Mouse (Mus musculus): ENCODE measurements around the gene D430019H16Rik.

D430019H16Rik gene

DNA sequence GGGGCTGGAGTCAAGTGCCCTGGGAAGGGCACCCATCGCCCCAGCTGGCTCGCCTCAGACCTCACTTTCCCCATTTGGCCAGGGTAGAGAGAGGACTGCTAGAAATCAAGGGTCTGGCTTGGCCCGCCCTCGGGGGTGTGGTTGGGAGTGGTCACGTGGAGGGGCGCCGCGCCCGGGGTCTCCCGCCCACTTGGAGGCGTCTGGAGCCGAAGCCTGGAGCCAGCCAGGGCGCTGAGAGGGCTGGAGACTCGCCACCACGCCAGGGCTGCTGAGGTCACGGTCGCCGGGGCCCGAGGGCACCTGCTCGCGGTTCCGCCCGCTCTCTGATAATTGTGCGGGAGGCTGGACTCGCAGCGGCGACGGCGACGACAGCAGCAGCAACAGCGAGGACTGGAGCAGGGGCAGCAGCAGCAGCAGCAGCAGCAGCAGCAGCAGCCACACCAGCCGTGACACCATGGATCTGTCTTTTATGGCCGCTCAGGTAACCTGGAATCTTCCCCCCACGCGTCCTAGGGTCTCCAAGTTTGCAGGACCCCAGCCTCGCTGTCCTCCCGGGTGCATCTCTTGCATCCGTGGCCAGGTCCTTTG is at the start of gene D430019H16Rik:
D430019H16Rik (plus strand) TSS at position 187 of the 588 bp plus-strand sequence.
- peak; percentile 79 to 82 for DNase-seq (ENCODE audit: low spot score in 2 of 2)

DNA sequence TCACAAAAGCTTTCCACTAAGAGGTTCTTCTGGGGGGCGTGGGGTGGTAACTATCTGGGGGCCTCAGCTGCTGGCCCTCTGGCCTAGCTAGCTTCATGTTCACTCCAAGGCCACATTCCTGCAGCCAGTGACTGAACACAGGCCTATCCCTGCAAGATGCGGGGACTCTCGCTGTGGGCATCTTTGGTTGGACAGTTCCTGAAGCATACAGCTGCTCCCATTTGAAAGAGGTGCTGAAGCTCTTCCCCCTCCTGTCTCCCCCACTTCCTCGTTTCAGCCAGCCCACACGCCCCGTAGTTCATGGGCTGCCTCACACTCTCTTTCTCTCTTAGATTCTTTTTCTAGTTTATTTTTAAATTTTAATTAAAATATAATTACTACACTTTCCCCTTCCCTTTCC is 47.6 kb upstream of the D430019H16Rik start:
- no peak for DNase-seq (ENCODE audit: low spot score in 2 of 2)

DNA sequence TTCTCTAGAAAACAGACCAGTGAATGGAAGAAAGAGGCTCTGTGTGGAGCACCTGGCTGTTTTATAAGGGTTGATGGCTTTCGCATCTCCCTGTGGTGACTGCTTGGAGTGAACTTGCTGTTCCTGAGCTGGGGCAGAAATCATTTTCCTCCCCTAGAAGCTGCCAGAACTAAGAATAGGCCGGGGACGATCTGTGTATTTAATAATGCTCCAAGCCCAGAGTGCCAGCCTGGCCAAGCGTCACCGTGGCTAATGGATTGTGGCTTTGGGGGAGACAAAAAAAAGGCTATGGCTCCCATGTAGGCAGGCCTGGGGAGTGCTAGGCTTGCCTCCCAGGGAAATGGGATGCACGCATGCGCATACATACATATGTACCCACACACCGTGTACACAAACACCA is 39.7 kb upstream of the D430019H16Rik start:
- DNase-seq (ENCODE audit: low spot score in 2 of 2) = no peak

DNA sequence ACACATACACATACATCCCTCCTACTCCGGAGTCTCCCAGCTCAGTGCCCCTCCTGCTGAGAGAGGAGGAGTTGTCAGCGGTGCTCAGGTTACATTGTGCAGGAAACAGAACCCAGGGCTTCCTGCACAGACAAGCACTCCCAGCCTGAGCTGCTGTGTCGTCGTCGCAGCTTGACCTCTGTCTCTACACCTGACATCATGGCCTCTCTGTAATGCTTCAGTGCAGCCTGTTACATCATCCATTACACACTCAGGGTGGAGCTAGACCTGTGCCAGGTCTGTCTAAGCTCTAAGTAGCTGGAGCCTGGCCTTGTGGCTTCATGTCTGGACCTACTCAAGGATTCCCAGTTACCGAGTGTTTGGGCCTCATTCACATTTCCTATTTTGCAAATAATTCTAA is 33.2 kb upstream of the D430019H16Rik start:
- DNase-seq (ENCODE audit: low spot score in 2 of 2) = no peak

DNA sequence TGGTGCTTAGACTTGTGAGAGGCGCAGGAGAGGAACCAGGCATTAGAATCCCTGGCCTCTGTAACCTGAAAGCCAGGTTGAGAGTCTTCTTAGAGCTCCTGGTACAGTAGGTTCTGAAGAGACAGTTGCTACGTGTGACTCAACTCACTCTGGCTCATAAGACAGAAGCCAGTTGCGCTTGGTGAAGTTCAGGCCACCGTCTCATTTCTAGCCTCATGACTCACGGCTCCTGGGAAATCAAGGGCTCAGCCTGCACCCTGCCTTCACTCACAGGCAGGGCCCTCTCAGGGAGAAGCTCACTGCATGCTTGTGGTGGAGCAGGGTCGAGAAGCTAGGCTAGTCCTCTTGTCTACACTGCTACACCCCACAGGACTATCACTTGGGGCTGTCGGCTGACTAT is 27.1 kb upstream of the D430019H16Rik start:
- no peak for DNase-seq (ENCODE audit: low spot score in 2 of 2)

DNA sequence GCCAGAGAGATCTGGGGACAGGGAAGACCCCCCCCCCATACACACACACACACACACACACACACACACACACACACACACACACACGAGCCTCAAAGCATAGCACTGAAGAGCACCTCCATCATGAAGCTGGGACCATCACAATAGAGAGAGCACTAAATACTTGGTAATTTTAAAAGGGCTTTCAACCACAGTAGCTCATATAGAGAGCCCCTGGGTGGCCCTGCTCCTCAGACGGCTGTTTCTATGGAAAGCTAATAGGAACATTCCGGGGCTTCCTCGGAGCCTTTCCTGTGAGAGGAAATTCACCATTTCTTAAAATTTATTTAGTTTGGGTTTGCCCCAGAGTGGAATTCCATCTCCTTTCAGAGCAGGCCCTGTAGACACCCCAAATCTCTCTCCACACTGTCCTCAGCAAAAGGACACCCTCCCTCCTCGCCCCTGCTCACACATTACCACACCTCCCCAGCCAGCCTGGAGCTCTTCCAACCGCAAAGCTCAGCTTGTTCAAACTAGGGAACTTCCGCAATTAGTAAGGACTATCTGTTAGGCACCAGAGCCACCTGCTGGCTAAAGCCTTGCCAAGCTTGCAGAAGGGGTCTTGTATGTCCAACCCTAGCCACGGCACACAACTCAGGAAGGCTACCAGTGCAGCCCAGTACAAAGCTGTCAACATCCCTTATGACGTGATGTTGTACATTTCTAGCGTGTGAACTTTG is 26.5 kb upstream of the D430019H16Rik start:
- peak; percentile 67 to 74 for DNase-seq (ENCODE audit: low spot score in 2 of 2)

DNA sequence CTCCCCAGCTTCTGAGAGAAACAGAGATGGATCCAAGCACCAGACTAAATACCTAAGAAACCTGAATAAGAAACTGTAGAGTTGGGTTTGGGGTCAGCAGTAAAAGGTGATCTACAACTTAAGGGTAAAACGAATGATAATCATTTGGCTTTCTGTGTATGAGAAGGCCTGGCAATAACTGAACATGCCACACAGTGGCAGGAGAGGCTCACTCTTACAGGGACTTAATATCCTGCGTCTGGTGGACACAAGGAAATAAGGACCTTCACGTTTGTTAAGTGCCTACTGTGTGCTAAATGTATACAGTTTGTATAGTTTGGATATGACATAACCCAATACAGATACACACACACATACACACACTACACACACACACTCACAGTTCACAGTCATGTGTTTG is 21.8 kb upstream of the D430019H16Rik start:
- no peak for DNase-seq (ENCODE audit: low spot score in 2 of 2)

DNA sequence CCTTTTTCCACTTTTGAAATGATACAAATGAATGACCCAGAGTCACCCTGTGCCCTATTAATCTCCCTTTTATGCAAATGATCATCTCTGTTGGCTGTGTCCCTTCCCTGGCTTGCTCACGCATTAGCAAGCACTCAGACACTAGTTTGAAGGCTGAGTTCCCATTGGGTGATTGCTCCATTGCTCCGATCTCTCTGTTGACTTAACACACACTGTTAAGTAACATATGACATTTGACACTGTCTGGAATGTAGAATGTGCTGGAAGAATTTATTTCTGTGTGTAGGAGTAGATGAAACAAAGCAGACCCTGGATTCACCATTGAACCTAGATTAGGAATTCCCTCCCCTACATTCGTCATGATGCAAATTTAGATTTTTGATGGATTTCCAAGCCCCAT is 20.8 kb upstream of the D430019H16Rik start:
- no peak for DNase-seq (ENCODE audit: low spot score in 2 of 2)

DNA sequence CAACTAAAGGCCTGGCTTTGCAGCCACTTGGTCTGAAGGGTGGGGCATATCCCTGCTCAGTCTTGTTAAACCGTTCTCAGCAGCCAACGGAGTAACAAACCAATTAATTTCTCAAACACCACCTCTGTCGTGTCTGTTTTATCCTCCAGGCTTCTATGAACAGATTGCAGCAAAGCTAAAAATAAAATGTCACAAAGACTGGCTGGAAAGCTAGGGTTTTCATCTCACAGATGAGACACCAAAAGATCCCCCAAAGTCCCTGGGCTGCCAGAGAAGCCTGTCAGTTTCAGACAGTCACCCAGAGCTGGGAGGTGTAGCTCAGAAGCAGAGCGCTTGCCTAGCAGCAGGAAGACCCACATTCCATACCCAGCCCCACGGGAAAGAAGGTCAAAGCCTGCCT is 15.4 kb upstream of the D430019H16Rik start:
- DNase-seq (ENCODE audit: low spot score in 2 of 2) = no peak

DNA sequence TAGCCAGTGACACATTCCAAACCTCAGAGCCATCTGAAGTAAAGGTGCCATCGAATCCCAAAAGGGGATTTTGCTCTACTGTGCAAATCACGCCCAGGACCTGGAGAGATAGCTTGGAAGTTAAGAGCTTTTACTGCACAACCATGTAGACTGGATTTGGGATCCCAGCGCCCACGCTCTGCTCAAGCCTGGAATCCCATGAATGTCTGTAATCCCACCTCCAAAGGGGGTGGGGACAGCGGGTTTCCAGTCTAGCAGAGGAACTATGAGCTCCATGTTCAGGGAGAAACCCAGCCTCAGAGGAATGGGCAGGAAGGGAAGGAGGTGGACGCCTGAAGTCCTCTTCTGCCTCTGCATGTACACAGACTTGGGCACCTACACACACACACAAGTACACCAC is 13.7 kb upstream of the D430019H16Rik start:
- no peak for DNase-seq (ENCODE audit: low spot score in 2 of 2)

DNA sequence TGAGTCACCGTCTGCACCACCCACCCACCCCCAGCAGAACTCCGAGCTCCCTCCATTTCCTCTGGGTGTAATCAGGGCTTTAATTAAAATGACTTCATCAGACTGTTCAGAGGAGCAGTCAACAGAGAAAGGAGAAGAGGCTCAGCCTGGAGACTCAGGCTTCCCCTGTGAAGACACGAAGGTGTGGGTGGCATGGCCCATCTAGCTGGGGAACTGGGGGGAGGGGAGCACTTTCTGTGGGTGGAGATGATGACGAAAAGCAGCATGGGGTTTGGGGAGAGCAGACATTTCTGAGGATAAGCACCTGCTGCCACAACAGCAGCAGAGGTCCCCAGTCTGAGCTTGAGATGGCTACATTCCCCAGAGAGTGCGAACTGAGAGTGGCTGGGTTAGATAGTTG is 10.1 kb upstream of the D430019H16Rik start:
- no peak for DNase-seq (ENCODE audit: low spot score in 2 of 2)

DNA sequence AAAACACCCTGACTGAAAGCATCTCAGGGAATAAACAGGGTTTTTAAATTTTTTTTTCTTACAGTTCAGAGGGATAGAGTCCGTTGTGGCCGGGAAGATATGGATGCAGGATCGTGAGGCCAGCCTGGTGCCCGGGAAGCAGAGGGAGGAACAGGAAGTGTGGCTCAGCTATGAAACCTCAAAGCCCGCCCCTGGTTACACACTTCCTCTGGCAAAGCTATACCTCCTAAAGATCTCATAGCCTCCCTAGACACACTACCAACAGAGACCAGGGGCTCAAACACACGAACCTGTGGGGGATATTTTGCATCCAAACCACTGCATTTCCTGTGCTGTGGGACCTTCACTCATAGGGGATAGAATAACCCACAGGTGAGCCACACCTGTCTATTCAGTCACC is 7.9 kb upstream of the D430019H16Rik start:
- DNase-seq (ENCODE audit: low spot score in 2 of 2) = no peak

DNA sequence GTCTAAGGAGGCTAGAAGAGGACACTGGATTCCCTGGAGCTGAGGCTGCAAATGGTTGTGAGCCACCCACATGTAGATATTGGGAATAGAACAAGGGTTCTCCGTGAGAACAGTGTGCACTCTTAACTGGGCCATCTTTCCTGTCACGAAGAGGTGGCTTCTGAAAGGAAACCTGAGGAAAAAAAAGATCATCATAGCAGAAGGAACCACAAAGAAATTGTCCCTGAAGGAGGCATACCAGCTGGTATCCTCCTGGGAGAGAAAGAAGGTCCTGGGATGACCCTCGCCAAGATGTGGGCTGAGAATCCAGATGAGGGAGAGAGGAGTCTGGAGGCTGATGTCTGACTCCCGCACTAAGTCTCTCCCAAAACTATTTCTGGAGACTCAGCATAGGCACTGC is 4.4 kb upstream of the D430019H16Rik start:
- DNase-seq (ENCODE audit: low spot score in 2 of 2) = no peak

DNA sequence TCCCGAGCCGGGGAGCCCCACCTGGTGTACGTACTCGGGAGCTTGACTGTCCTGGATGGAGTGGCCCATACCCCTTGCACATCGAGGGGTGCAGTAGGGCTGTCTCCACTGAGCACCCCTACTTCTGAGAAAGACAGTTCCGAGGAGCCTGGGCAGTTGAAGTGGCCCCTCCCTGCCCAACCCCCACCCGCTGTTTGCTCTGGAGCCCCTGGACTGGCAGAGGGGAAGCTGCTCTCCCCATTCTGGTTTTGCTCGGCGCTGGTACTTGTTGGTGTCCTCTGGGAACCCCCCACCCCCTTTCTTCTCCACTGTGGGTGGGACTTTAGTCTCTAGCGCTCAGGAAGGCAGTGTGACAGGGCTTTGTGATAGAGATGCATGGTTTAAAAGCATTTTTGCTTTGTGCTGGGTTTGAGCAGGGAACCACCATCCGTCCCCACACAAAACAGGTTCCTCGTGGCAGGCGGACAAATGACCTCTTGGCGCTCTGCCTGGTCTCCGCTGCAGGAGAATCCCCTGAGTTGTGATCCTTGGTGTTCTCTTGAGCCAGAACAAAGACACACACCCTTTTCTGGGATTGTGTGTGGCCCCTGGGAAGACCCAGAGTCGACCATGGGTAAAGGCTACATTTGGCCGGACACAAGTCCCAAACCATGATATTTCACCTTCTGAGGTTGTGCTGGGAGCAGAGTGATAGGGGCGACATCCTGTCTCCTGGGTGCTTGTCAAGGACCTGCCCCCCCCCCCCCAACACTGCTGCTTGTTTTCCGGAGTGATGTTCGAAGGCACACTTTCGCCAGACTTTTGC is 804 bp downstream of the D430019H16Rik start:
- DNase-seq (ENCODE audit: low spot score in 2 of 2) = no peak

DNA sequence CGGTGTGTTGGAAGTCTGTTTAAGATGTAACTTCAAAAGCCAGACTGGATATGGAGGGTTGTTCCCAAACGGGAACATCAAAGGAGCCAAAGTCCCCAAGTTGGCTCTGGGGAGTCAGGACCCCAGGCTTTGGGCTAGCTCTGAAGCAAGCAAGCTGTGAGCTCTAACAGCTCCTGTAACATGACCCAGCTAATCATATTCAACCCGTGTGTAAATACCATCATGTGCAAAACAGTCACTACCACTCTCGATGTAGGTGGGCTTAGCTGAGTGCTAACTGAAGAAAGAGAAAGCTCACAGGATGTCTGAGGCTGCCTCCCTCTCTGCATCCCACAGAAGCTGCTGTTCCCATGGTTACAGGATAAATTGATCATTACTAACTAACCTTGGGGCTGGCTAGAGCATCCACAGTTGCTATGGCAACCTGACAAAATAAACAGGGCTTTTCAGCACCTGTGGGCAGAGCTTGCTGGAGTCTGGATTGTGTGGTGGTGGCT is 1.5 kb downstream of the D430019H16Rik start:
- DNase-seq (ENCODE audit: low spot score in 2 of 2) = no peak

DNA sequence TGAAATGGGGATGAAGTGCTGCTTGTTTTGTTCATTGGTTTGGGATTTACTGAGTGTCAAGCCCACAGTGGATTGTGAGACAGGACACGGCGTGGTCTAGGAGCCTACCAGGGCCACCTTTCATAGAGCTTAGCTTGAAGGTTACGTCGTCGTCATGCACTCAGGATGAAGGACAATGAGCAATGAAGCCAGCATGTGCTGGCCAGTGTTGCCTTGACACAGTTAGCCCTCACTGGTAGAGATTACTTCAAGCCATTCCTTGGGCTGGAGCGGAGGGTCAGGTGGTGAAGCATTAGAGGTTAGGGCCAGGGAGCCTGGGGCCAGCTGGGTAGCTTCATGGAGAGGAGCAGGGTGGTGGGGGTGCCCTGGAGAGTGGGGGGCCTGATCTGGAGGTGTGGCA is 5.1 kb downstream of the D430019H16Rik start:
- no peak for DNase-seq (ENCODE audit: low spot score in 2 of 2)

DNA sequence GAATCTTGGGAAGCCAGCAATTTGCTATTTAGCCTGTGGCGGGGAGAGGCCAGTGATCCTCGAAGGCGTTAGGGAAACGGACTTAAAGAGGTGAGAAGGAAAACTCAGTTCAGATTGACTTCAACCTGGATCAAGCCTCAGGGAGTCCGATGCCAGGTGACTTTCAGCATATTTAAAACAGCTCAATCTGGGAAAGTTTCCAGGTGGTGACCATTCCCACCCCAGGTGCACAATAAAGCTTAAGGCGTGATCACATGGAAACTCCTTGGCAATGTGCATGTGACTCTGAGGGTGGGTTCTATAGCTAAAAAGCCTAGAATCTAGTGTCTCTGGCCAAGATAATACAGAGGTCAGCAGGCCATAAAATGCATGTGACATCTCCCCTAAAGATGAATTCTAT is 7.4 kb downstream of the D430019H16Rik start:
- no peak for DNase-seq (ENCODE audit: low spot score in 2 of 2)

DNA sequence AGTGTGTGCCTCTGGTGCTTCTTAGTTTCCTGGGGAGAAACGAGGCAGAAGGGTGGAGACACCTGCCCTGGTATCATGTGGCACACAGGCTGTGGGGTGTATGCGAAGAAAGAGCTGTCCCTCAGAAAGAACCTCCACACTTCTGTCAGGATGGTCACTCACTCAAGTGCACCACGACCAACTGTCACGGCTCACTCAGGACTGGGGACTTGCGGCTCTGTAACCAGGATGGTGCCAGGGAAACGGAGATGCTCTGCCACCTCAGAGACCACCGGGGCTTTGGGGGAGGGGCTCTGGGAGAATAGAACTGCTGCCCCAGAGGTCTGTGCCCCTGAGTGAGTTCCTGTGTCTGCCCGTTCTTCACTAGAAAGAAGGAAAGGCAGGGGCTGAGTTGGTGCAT is 15.4 kb downstream of the D430019H16Rik start:
- no peak for DNase-seq (ENCODE audit: low spot score in 2 of 2)

DNA sequence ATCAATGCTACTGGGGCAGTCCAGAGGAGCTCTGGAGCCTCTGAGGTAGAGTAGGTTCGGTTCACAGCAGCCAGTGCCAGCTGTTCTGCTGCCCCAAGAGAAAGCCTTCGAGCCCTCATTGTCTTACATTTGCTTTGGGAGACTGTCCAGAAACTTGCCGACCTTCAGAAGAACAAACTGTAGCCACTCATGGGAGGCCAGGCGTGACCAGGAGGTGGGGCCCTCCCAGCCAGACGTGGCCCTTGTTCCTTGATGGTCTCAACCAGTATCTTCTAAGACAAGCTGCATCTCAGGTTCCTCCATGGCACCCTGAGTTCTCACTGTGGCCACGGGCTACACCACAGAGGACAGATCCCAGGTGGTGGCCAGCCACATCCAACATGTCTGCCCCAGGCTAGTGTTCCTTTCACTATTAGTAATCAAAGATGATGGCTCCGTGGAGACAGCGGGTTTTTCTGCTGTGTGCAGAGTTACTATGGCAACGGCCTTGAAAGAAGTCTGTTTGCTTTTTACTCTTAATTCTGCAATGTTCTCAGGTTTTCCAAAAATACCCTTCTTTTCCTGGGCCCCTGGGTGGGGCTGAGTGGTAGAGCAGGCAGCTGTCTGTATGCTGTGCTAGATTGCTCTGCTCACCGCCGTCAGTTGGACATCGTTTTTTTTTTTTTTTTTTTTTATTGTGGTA is 21.7 kb downstream of the D430019H16Rik start:
- DNase-seq (ENCODE audit: low spot score in 2 of 2) = peak in 1 of 2 experiments; percentile 44

DNA sequence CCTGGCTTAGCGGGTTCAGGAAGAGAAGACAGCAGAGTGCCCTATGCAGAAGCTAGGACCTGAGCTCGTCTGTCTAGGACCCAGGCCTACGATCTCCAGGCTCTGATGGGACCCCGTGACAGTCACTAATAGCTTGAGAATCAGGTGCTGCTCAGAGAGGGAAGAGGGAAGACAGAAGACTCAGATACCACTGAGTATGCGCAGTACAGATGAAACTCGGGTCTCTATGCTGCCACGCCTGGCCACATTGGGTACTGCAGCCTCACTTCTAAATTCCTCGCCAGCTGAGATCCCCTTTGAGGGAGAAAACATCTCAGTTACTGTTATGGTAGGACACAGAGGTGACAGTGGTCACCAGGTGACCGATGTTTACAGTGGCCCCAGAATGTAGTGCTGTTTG is 22.8 kb downstream of the D430019H16Rik start:
- DNase-seq (ENCODE audit: low spot score in 2 of 2) = peak in 1 of 2 experiments; percentile 44

DNA sequence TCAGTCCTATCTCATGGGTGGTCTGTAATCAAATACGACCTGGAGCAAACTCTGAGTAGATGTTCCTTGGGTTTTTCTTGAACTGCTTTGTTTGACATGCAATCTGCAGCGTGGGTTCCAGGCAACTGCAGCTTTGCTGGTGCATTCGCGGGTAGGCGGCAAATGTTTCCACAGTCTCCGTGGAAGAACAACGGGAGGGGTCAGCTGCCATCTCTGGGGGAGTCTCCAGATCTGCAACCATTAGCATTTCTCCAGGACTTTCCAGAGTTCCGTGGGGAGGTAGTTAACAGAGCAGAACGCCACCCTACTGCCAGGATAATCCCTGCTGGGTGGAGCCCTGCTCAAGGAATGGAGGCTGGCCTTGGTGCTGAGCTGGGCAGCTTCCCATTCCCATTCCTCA is 23.3 kb downstream of the D430019H16Rik start:
- DNase-seq (ENCODE audit: low spot score in 2 of 2) = no peak

DNA sequence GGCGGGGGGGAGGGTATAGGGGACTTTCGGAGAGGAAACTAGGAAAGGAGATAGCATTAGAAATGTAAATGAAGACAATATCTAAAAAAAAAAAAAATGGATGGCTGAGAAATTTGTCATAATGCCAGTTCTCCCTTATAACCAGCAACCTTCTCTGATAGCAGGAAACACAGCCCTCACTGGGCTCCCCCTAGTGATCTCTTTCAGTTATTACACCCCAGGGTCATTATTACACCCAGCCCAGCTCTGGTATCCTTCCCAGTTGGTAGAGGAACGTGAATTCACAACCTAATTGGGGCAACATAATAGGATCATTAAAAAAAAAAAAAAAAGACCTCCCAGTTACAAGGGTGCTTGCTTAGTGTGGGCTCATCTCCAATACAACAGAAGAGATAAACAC is 29.8 kb downstream of the D430019H16Rik start:
- no peak for DNase-seq (ENCODE audit: low spot score in 2 of 2)

All from urinary bladder, postnatal 4 days (tissue).